Mouse (Mus musculus) frontal cortex, postnatal 10 days (tissue): ENCODE results near the gene Podxl2.

Source experiments
- DNase-seq, 2 experiments: peaks; one replicate each; pipeline ENCODE4 v3.0.0; 2022; ENCODE audit warnings: low spot score in 2 of 2, mixed read lengths in 1 of 2

Gene Podxl2

GRCm38 (mm10) chr6:88828206-88829009 lies 46.4 kb downstream of the Podxl2 start:
- DNase-seq = no peak

- no peak for DNase-seq
These were observed 47.2 kb downstream of the Podxl2 start for GRCm38 (mm10) chr6:88827395-88828205.

GRCm38 (mm10) chr6:88826965-88827364 lies 47.9 kb downstream of the Podxl2 start:
- no peak for DNase-seq

GRCm38 (mm10) chr6:88826545-88826944 lies 48.3 kb downstream of the Podxl2 start:
- peak; percentile 78 to 80 for DNase-seq

- no peak for DNase-seq
These were observed 48.8 kb downstream of the Podxl2 start for GRCm38 (mm10) chr6:88826088-88826487.

GRCm38 (mm10) chr6:88824183-88824582 lies 50.7 kb downstream of the Podxl2 start:
- no peak for DNase-seq

GRCm38 (mm10) chr6:88821901-88822300 lies 52.9 kb downstream of the Podxl2 start:
- no peak for DNase-seq

- no peak for DNase-seq
These were observed 53.5 kb downstream of the Podxl2 start for GRCm38 (mm10) chr6:88821294-88821693.

GRCm38 (mm10) chr6:88820853-88821252 lies 54.0 kb downstream of the Podxl2 start:
- DNase-seq = no peak

GRCm38 (mm10) chr6:88816913-88817312 lies 57.9 kb downstream of the Podxl2 start:
- DNase-seq = no peak

- no peak for DNase-seq
These were observed 59.4 kb downstream of the Podxl2 start for GRCm38 (mm10) chr6:88815489-88815888.

GRCm38 (mm10) chr6:88815036-88815435 lies 59.8 kb downstream of the Podxl2 start:
- DNase-seq = no peak

GRCm38 (mm10) chr6:88813832-88814231 lies 61.0 kb downstream of the Podxl2 start:
- no peak for DNase-seq

GRCm38 (mm10) chr6:88812886-88813285 lies 62.0 kb downstream of the Podxl2 start:
- DNase-seq = no peak

- no peak for DNase-seq
These were observed 62.9 kb downstream of the Podxl2 start for GRCm38 (mm10) chr6:88811880-88812400.

- DNase-seq = no peak
These were observed 63.4 kb downstream of the Podxl2 start for GRCm38 (mm10) chr6:88811396-88811795.

- no peak for DNase-seq
These were observed 64.6 kb downstream of the Podxl2 start for GRCm38 (mm10) chr6:88810291-88810690.

- no peak for DNase-seq
These were observed 65.5 kb downstream of the Podxl2 start for GRCm38 (mm10) chr6:88809091-88810037.

- no peak for DNase-seq
These were observed 69.8 kb downstream of the Podxl2 start for GRCm38 (mm10) chr6:88804966-88805577.

GRCm38 (mm10) chr6:88803957-88804695 lies 70.7 kb downstream of the Podxl2 start:
- DNase-seq = no peak
